Mouse (Mus musculus) liver, postnatal 0 days (tissue): ENCODE measurements around the gene Bhlha9.
"Not testable (repeated sequence)": the region's sequence is repeated elsewhere in the genome, so short reads cannot be mapped to it uniquely, and the experiment has no call there.

Experiments
- CTCF ChIP-seq: sonication (generic); IDR thresholded peaks from 2 replicates; pipeline ENCODE4 v1.5.1; 2016; ENCODE audit warnings: antibody characterized with exemption, low read depth
- EP300 ChIP-seq: IDR thresholded peaks from 2 replicates; pipeline ENCODE4 v1.6.1; 2016; ENCODE audit warnings: antibody characterized with exemption, low read depth, mild to moderate bottlenecking

DNA sequence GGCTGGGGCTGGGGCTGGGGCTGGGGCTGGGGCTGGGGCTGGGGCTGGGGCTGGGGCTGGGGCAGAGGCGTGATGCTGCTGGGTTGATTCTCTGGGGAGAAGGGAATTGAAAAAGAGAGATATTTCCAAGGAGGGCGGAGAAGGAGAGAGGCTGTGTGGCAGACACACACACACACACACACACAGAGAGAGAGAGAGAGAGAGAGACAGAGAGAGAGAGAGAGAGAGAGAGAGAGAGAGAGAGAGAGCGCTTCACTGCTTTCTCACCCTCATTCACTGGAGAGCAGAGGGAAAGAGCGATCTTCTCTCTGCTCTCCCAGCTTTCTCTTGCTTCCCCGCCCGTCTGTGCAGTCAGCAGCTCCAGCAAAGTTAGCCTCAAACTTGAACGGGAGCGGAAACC is 7.2 kb downstream of the Bhlha9 start, which contains the start of gene Trarg1:
- TF ChIP-seq CTCF, EP300: not testable (repeated sequence)
